Mouse (Mus musculus): ENCODE results near the gene Ypel4.

DNA sequence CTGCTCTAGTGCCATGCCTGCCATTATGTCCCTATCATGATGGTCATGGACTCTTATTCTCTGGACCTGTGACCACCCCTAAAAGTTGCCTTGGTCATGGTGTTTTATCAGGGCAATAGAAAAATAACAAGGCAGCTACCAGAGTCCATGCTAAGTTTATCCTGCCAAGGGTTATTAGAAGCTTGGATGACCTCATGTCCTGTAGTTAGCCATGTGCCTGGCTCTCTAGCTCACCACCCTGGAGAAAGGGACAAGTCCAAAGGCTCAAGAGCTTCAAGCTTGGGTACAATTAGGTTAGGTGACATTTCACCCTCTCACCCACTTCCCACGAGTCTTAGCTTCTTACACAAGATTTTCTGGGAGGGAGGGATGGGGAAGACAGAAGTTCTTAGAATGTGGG, 29.0 kb downstream of the Ypel4 start:
- TF ChIP-seq MYOG (IDR thresholded peaks at IDR 0.05; ENCODE audit: control insufficient read depth, extremely low read depth, insufficient read length) (no peak), MAX (IDR thresholded peaks at IDR 0.05) (no peak), MYOD1 (IDR thresholded peaks at IDR 0.05; ENCODE audit: control insufficient read depth, insufficient read length, low read depth) (no peak), CTCF (IDR thresholded peaks at IDR 0.05; ENCODE audit: control insufficient read depth, insufficient read depth, insufficient read length) (no peak), USF1 (IDR thresholded peaks at IDR 0.05; ENCODE audit: low read depth) (no peak), CEBPB (IDR thresholded peaks at IDR 0.05; ENCODE audit: low read depth) (no peak)
